Mouse (Mus musculus) brain, adult 2 months (tissue): ENCODE data around the gene Ltb4r2.

Experiments used
- DNase-seq: peaks from one replicate; pipeline ENCODE4 v3.0.0; 2011; ENCODE audit warnings: low read depth, low spot score

The Ltb4r2 gene

GRCm38 (mm10) chr14:55737086-55737687, 24.0 kb upstream of the Ltb4r2 start:
- no peak for DNase-seq

- DNase-seq: peak; percentile 89
Observed at GRCm38 (mm10) chr14:55743711-55744110, 17.5 kb upstream of the Ltb4r2 start.

GRCm38 (mm10) chr14:55745180-55745860, 15.9 kb upstream of the Ltb4r2 start, which contains the start of the genes Dhrs1 and Nop9:
TSS of gene Dhrs1 (minus strand) at chr14:55745690.
TSS of gene Nop9 (plus strand) at chr14:55745693.
- DNase-seq: peak; percentile 92

DNA sequence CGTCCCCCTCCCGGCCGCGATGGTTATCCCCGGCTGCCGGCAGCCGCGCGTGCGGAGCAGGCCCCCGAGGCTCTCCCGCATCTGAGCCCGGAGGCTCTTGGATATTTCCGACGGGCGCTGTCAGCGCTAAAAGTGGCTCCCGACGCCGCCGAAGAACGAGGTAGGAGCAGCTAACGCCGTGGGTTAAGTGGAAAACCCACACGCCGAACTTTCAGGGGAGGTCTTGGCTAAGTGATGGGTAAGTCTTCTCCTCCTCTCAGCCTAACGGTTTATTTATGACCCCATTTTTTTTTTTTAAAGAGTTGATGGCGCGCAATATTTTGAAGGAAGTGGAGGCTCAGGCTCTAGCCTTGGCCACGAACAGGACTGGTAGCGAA, 15.4 kb upstream of the Ltb4r2 start:
- no peak for DNase-seq

DNA sequence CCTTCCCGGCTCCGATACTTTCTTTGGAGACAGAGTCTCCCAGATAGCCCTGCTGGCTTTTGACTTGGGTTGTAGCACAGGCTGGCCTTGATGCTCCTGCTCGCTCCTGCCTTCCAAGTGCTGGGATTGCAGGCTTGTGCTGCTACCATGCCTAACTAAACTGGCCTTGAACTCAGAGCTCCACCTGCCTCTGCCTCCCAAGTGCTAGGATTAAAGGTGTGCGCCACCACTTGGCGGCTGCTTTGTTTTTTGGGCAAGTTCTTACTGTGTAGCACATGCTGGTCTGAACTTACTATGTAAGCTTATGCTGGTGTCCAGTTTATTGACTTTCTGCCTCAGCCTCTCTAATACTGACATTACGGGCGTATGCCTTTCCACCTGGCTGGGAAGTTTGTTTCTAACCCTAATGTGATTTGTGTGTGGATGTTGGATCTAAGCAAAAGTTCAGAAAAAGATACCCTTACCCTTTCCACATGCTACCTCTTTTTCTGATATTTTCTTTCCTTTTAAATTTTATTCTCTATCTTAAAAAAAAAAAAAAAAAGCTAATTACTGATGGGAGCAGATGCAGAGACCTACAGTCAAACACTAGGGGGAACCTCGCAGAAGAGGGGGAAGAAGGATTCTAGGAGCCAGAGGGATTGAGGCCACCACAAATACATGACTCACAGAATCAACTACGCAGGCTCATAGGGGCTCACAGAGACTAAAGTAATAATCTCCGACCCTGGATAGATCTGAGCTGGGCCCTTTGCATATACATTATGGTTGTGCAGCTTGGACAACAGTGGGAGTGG, 14.0 kb upstream of the Ltb4r2 start:
- no peak for DNase-seq

DNA sequence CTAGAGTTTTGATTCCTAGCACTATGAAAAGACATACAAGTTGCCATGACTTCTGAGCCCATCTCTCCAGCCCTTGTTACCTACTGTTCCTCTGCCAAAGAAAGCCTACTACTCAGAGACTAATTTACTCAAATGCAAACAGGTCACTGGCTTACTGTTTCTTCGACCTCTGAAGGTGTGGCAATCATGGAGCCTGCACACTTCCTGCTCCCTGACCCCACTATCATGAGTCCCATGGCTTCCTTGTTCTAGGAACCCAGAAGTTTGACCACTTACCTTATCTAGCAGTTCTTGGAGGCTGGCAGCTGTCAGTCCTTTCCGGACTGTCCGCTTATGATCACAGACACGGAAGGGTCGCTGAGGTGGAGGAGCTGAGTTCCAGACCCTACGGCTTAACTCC, 3.7 kb upstream of the Ltb4r2 start:
- DNase-seq: no peak

DNA sequence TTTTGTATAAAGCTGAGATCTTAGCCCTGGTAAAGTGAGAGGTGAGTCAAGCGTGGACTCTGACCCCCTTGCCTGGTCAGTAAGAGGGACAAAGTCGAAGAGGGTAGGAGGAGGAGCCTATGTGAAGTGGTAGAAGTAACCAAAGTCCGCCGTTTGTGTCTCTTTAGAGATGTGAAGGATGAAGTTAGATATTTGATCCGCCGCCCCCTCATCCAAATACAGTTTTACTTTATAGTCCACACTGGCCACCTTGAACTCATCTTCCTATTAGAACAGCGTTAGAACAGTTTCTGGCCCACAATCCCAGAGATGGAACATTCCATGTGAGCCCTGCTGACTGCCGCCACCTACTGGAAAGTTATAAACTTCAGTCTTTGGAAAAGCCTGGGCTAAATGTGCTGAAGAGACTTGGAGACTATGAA, 2.9 kb upstream of the Ltb4r2 start, which contains the start of gene Cideb:
Cideb (minus strand) TSS at position 96 of the 422 bp plus-strand sequence.
- DNase-seq: peak; percentile 75

DNA sequence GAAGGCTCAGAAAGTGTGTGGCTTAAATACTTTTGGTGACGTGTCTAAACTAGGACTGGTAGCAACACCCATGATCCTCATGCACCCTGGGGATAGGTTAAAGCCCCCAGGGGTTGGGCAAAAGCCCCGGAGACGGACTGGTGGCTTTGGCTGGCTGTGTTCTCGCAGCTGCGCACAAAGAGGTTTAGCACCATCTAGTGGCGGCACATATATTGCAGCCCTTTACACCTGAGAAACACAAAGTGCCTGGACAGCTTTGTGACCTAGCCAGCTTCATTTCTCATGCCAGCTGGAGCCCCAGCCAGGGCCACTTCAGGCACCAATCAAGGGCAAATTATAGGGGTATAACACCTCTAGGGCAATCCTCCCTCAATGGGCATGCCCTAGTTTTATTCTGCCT, 1.1 kb upstream of the Ltb4r2 start:
- DNase-seq: peak; percentile 79

DNA sequence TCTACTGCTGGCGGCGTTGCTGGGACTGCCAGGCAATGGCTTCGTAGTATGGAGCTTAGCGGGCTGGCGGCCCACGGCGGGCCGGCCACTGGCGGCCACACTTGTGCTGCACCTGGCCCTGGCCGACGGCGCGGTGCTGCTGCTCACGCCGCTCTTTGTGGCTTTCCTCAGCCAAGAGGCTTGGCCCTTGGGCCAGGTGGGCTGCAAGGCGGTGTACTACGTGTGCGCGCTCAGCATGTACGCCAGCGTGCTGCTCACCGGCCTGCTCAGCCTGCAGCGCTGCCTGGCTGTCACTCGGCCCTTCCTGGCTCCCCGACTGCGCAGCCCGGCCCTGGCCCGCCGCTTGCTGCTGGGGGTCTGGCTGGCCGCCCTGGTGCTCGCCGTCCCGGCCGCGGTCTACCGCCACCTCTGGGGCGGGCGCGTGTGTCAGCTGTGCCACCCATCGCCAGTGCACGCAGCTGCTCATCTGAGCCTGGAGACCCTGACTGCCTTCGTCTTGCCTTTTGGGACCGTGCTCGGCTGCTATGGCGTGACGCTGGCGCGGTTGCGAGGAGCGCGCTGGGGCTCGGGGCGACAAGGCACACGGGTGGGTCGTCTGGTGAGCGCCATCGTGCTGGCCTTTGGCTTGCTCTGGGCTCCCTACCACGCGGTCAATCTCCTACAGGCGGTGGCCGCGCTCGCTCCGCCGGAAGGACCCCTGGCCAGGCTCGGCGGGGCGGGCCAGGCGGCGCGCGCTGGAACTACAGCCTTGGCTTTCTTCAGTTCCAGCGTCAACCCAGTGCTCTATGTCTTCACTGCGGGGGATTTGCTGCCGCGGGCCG, 983 bp downstream of the Ltb4r2 start:
- peak; percentile 46 for DNase-seq

GRCm38 (mm10) chr14:55763166-55763565, 1.9 kb downstream of the Ltb4r2 start:
- peak; percentile 18 for DNase-seq

DNA sequence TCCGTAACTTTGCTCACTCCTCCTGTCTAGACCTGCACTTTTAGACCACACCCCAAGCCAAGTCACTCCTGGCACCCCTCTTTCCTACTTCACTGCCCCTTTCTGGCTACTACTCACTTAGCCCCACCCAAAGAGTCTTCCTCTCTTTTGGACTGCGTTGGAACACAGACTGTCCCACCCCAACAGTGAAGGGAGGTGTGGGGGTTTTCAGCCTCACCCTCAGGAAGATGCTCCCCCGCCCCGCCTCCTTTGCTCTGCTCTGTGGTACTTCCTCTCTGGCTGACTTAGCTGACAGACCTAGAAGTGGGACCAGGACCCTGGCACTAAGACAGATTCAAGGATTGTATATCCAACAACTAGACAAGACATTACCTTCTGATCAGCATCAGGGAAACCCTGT, 4.5 kb downstream of the Ltb4r2 start, which contains the start of gene Ltb4r1:
Ltb4r1 (plus strand) TSS at position 267 of the 400 bp plus-strand sequence.
- DNase-seq: no peak

GRCm38 (mm10) chr14:55767519-55768414, 6.5 kb downstream of the Ltb4r2 start:
- DNase-seq: peak; percentile 83

DNA sequence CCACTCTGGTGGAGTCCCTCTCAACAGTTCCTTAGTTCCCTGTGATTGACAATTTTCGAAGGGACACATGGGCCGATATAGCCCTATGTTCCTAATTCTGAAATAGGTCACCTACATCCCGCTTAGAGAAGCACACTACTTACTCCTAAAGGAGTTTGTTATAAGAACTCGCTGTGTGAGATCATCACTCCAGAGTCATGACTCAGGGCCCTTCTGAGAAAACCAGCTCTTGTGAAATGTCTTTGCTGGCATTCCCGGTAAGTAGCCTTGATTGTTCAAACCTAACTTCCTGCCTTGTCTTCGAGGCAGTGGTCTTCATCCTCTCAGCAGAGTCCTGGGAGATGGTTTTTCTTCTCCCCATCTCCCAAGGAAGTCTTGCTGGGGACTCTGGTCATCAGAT, 7.3 kb downstream of the Ltb4r2 start:
- DNase-seq: no peak

DNA sequence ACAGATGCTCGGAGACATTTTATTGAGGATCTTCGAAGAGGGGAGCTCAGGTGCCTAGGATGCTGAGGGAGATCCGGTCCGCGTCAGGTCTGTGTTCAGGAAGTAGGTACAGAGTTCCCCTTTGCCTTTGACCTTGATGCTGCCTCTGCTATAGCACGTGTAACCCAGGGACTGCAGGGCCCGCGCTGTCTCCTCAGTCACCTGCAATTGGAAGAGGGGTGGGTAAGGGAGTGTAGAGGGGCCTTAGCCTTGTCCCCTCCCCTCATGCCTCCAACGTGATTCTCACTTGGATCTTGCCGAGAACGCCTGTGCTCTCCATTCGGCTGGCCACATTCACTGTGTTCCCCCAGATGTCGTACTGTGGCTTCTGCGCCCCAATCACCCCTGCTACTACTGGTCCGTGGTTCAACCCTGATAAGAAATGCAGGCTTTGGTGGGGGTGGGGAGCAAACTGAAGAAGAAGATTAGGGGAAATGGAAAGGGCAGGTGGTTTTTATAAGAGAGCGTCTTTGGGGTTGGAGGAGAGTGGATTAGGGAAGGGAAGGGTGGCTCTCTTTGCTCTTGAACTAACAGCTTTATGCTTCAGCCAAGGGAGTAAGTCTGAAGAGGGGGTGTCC, 8.0 kb downstream of the Ltb4r2 start:
- no peak for DNase-seq

DNA sequence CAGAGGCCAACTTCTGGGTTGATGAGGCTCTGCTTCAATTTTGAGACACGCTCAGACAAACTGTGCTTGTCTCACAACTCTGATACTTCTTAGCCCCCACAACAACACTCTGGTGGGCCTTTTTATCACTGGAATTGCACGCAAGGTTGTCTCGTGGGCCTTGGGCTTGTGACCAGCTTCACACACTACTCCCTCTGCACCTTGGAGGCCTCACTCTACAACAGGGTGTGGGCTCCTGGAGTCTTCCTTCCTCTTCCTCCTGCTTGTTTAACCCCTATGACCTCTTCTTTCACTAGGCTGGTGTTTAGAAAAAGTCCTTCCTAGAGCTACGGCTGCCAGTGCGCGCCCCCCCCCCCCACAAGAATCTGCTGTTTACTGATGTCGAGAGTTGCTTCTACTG, 15.5 kb downstream of the Ltb4r2 start:
- no peak for DNase-seq

- DNase-seq: no peak
Observed at GRCm38 (mm10) chr14:55777176-55777575, 15.9 kb downstream of the Ltb4r2 start.

- DNase-seq: no peak
Observed at GRCm38 (mm10) chr14:55777806-55778205, 16.6 kb downstream of the Ltb4r2 start.

- DNase-seq: no peak
Observed at GRCm38 (mm10) chr14:55778686-55779085, 17.5 kb downstream of the Ltb4r2 start.

- no peak for DNase-seq
Observed at GRCm38 (mm10) chr14:55779656-55780055, 18.4 kb downstream of the Ltb4r2 start.

DNA sequence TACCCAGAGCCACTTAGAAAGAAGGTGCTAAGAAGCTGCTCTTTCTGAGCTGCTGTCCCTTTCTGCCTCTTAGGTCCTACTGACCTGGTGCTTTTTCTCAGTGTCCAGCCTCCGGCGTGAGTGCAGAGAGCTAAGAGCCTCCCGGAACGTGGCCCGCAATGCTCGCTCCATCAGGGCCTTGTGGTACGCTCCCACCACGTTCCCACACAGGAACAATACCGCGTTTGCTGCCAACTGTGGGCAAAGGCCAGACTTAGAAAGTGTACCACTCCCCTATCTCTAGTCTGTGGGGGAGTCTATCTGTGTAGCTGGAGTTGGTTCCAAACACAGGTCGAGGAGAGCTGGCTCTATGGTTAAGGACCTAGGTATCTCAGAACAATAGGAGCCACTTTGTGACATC, 19.5 kb downstream of the Ltb4r2 start:
- no peak for DNase-seq
